Mouse (Mus musculus) adipose tissue, adult 10 weeks (tissue): ENCODE results near the gene Slc16a13. TPM values are rescaled to one million over a fixed set of nuclear protein-coding genes. Genes with fewer than 3 reads are reported as not detected.

Experiments
- polyA plus RNA-seq: library from polyadenylated mRNA; stranded (reverse); fragments of 350-450 nt; fragmentation: Illumina TruSeq; extraction: RNeasy Lipid Tissue Mini Kit (QIAGEN cat#74804); gene quantifications from one replicate; pipeline ENCODE4 v1.2.3, GENCODE M21; 2014; ENCODE audit warnings: low read depth, low replicate concordance

Slc16a13 gene
- 25.1 TPM for polyA plus RNA-seq

DNA sequence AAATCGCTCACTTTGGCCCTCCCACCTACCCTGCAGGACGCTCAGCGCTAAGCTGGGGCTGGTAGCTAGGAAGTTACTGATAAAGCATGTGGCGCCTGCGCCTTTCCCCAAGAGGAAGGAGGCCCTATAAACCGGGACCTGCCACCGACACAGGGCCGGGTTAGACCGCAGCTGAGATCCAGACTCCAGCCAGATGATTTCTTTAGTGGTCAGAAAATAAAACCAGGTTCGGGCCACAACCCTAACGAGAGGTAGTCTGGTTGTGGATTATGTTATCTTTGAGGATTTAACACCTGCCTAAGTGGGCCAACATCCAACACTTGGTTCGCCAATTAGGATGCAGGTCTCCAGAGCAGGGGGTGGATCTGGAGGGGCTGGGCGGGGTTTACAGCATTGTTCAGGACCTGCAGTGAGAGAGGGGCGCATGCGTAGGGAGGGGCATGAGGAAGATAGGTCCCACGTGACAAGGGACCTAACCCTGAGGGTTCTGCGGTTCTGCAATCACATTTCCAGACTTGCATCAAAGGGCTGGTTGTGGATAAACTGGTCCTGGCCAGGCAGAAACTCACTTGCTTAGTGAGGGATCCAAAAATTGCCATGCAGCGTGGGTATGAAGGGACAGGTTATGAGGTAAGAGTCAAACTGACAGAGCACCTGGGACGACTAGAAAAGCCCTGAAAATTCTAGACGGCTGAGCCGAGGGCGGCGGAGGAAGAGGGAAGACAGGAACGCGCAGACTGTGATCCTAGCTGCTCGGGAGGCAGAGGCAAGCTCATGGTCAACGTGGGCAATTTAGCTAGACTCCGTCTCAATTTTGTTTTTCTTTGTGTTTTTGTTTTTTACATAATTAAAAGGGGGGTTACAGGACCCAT, at the start of gene Slc16a13:
TSS of gene Slc16a13 (minus strand) at position 334 of the 872 bp plus-strand sequence.

DNA sequence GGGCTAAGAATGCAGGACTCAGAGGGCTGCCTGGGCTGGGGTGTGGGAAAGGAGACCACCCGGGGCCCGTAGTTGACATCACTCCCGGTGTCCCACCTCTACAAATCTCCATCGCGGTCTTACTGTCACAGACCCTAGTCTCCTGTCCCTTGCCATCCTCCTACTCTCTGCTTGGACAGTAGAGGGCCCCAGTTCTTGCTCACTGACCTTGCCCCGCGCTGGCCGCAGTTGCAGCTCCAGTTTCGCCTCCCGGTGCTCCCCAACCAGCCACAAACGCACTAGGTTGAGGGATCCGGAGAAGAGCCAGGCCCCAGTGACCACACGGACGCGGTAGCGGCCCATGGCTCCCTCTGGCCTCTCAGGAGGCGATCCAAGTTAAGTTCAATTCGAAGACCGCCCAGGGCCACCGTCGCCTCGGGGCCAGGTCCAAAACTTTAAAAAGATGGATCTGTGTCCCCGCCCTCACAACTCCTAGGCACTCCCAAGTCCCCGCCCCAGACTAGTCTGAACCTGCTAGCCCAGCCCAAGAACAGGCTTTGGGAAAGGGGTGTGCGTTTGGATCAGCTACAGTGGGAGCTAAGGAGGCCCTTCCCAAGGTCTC, 34.2 kb upstream of the Slc16a13 start, which contains the start of gene Alox12:
TSS of gene Alox12 (minus strand) at position 423 of the 601 bp plus-strand sequence.

DNA sequence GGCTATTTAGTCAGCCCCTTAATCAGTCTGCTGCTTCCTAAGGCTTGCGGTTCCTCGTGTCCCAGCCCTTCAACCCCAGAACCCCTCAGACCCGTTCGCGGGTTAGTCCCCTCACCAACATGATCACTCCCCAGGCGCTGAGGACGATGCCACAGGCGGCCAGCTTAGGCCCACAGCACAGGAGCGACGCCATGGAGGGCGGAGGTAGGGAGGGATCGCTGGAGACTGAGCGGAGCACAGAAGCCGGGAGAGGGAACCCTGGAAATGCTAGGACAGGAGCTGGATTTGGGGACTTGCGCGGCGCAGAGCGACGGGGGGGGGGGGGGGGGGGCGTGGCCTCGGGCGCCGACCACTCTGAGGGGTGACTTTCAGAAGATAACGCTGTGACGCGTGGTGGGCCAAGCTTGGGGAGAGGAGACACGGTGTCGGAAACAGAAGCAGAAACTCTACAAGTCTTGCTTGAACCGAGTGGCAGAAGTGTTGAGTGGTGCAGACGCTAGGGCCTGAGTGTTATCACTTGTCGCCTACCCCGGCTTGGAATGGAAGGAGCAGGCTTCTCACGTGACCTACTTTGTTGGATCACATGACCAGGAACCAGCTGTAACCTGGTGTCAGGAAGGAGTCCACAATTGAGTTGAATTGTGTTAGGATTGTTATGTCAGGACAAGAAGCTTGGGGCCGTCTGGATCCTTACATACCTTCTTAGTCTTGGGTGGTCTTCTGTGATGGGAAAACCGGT, 18.8 kb upstream of the Slc16a13 start, which contains the start of the genes Gm21988 and Rnasek:
TSS of gene Gm21988 (minus strand) at position 290 of the 739 bp plus-strand sequence.
TSS of gene Rnasek (minus strand) at position 302 of the 739 bp plus-strand sequence.

DNA sequence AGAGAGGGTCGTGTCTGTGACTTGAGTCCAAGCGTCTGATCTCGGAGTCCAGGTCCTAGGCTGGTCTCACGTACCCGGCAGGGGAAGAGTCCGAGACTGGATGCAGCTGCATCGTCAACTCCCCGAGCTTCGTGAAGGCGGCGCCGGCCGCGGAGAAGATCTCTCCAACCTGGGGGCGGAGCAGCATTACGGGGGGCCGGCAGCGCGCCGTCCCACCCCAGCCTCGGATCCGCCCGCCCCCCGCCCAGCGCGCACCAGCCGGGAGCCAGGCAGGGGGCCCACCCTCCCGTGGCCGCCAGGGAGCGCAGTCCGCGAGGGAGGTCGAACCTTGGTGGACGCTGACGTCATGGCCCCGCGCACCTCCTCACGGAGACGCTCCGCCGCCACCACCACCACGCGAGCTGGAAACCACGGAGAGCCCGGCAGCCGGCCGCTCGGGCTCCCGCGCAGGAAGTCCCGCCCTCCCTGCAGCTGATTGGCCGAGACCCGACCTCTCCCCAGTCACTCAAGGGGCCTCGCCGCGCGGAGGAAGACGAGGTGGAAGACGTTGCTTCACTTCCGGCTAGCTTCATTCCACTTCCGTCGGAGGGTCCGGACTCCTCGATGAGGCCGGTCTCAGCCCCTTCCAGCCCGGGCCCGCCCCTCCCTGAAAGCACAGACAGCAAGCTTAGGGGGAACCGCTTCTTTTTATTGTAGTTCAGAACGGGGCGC, 16.7 kb upstream of the Slc16a13 start, which contains the start of gene 0610010K14Rik:
TSS of gene 0610010K14Rik (minus strand) at position 458 of the 711 bp plus-strand sequence.

DNA sequence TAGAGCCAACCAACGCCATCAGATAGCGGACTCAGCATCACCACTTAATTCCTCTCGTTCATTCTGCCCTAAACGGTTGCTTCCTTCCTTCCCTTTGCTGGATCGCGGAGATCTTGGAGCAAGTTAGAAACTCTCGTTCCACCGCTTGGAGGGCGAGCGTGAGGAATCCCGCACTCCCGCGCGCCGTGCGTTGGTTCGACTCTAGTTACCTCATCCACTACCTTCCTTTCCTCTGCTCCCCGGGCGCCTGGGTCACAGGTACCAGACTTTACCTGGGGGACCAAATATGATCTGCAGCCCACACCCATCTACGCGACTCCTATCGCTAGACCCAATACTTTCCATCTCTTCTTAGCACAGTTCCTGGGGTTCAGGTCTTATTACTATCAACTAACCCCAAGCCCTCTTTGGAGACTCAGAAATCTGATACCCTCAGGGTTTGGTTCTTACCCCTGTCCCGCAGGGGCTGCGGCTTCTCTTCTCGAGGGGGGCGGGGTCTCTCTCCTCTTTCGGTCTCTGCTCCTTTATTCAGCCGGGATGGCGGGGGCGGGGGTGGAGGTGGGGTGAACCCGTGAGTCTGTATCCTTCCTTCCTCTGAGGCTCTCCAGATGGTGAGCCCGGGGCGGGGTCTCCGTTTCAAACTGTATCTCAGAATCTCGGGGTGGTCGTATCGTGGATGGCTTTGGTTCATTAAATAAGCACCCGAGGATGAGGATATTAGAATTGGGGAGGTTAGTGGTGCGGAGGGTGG, 8.6 kb upstream of the Slc16a13 start, which contains the start of gene Bcl6b:
TSS of gene Bcl6b (minus strand) at position 539 of the 751 bp plus-strand sequence.

DNA sequence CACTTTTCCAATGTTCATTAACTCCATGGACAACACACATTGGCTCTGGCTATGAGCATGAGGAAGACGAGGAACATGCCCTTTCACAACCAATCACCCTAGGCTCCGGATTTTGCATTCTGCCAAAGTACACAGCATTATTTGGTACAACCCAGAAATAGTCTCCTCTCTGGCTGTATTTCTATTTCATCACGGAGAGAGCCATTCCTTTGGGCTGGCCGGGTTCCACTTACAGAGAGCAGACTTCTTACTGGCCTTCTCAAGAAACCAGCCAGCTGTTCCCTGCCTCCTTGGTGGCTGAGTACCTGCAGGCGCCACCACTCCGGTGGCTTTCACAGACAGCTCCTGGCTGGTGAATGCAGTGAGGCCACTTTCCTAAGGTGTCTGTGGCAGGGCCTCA, 8.4 kb downstream of the Slc16a13 start, which contains the start of gene Slc16a11:
TSS of gene Slc16a11 (plus strand) at position 330 of the 400 bp plus-strand sequence.

Other genes starting within 250 kb of the Slc16a13 start
- 98.8 TPM for gene Ctdnep1, start 239.9 kb downstream of the Slc16a13 start, polyA plus RNA-seq
- 43.3 TPM for gene Elp5, start 238.5 kb downstream of the Slc16a13 start, polyA plus RNA-seq
- gene Gabarap, start 229.9 kb downstream of the Slc16a13 start, polyA plus RNA-seq, result 520 TPM
- 39.7 TPM for gene Phf23, start 225.3 kb downstream of the Slc16a13 start, polyA plus RNA-seq
- 20.8 TPM for gene Dvl2, start 220.5 kb downstream of the Slc16a13 start, polyA plus RNA-seq
- gene Acadvl, start 205.7 kb downstream of the Slc16a13 start, polyA plus RNA-seq, result 83.9 TPM
- gene Dlg4, start 204.1 kb downstream of the Slc16a13 start, polyA plus RNA-seq, result 12.7 TPM
- gene Asgr1, start 167.0 kb downstream of the Slc16a13 start, polyA plus RNA-seq, result not detected
- gene Asgr2, start 128.4 kb downstream of the Slc16a13 start, polyA plus RNA-seq, result 0.94 TPM
- 26.2 TPM for gene Mgl2, start 90.7 kb downstream of the Slc16a13 start, polyA plus RNA-seq
- gene Clec10a, start 64.9 kb downstream of the Slc16a13 start, polyA plus RNA-seq, result 43.9 TPM
- gene Slc16a11, start 8.3 kb downstream of the Slc16a13 start, polyA plus RNA-seq, result 28.9 TPM
- gene Bcl6b, start 8.7 kb upstream of the Slc16a13 start, polyA plus RNA-seq, result 7.0 TPM
- gene 0610010K14Rik, start 16.9 kb upstream of the Slc16a13 start, polyA plus RNA-seq, result 45.5 TPM
- gene Gm21988, start 18.8 kb upstream of the Slc16a13 start, polyA plus RNA-seq, result 11.1 TPM
- 343 TPM for gene Rnasek, start 18.8 kb upstream of the Slc16a13 start, polyA plus RNA-seq
- gene Alox12, start 34.3 kb upstream of the Slc16a13 start, polyA plus RNA-seq, result 22.4 TPM
- 2.6 TPM for gene Alox12e, start 101.6 kb upstream of the Slc16a13 start, polyA plus RNA-seq
- 2.4 TPM for gene Alox15, start 131.0 kb upstream of the Slc16a13 start, polyA plus RNA-seq
- 15.2 TPM for gene Pelp1, start 189.0 kb upstream of the Slc16a13 start, polyA plus RNA-seq
- 45.5 TPM for gene Arrb2, start 211.6 kb upstream of the Slc16a13 start, polyA plus RNA-seq
- 24.2 TPM for gene Med11, start 230.9 kb upstream of the Slc16a13 start, polyA plus RNA-seq
- gene Zmynd15, start 238.4 kb upstream of the Slc16a13 start, polyA plus RNA-seq, result 5.6 TPM
- gene Cxcl16, start 238.9 kb upstream of the Slc16a13 start, polyA plus RNA-seq, result 14.8 TPM